Mouse (Mus musculus) testis, adult 2 months (tissue): Measurements from ENCODE around the gene Clic3. TPM values are rescaled to one million over a fixed set of nuclear protein-coding genes. Genes with fewer than 3 reads are reported as not detected.
A peak's percentile ranks its signal among the peaks of the same experiment; 100 is the strongest.

Source experiments
- H3K27ac ChIP-seq: fragments of 200-500 bp; 2 replicates; pipeline ENCODE4 v1.5.1; 2012; ENCODE audit warnings: low read depth, low read length; ENCODE audit not compliant: control insufficient read depth, insufficient read depth
- H3K27me3 ChIP-seq: fragments of 200-500 bp; 2 replicates; pipeline ENCODE4 v1.6.1; 2012; ENCODE audit warnings: mild to moderate bottlenecking, low read length, moderate library complexity; ENCODE audit not compliant: control insufficient read depth, insufficient read depth
- H3K36me3 ChIP-seq: fragments of 200-500 bp; 2 replicates; pipeline ENCODE4 v1.6.1; 2012; ENCODE audit warnings: mild to moderate bottlenecking, low read length; ENCODE audit not compliant: control insufficient read depth, insufficient read depth
- H3K4me1 ChIP-seq: fragments of 200-500 bp; 2 replicates; pipeline ENCODE4 v1.6.1; 2012; ENCODE audit warnings: low read length; ENCODE audit not compliant: control insufficient read depth, insufficient read depth
- H3K4me3 ChIP-seq: fragments of 200-500 bp; 2 replicates; pipeline ENCODE4 v1.5.1; 2012; ENCODE audit warnings: low read depth, mild to moderate bottlenecking, low read length, moderate library complexity, mixed read lengths; ENCODE audit not compliant: control insufficient read depth
- CTCF ChIP-seq: fragments of 200-500 bp; IDR thresholded peaks from 2 replicates; pipeline ENCODE4 v1.5.1; 2012; ENCODE audit warnings: low read depth, mild to moderate bottlenecking, inconsistent platforms, low read length, moderate library complexity; ENCODE audit not compliant: control insufficient read depth, insufficient read depth, insufficient replicate concordance
- POLR2A ChIP-seq: fragments of 200-500 bp; IDR thresholded peaks from 2 replicates; pipeline ENCODE4 v1.6.1; 2012; ENCODE audit warnings: low read depth, mild to moderate bottlenecking, inconsistent platforms, low read length, moderate library complexity; ENCODE audit not compliant: control insufficient read depth
- polyA plus RNA-seq: library from polyadenylated mRNA; depleted of rRNA; stranded (reverse); fragments of >200 nt; gene quantifications from 2 replicates; pipeline ENCODE4 v1.2.3, GENCODE M21; 2012

Gene Clic3
- polyA plus RNA-seq, 1 experiment: 0.78 TPM

DNA sequence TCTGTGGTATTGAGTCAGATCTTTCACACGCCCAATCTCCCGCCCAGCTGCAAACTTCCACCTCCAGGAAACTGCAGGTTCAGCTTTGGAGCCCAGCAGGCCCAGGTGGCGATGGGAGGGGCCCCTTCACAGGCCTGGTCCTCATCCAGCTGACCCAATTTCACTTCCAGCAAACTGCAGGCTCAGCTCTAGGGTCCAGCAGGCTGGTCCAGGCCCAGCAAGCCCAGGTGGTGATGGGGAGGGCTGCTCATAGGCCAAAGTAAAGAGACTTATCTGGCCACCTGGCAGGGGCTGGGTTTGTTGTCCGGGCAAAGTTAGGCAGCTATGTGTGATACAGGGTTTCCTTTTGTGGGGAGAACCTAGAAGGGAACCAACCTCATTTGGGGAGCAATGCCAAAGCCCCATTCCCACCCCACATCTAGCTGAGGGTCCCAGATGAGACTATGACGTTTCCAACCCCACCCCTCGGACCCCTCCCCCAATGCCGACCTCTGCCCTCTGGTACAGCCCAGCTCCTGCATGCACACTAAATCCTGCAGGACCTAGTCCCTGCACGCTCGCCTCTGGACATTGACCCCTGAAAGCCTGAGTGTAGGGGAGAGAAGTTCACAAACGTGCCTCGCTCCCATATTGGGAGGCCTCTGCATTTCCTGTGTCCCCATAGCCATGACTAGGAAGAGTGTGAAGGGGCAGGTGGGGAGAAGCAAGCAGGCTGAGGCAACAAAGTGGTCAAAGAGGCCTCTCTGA is 28.4 kb downstream of the Clic3 start:
- Histone ChIP-seq H3K4me1 (no peaks in the 10 kb centered on the region), H3K36me3 (no peaks in the 10 kb centered on the region), H3K4me3 (no peak overlapping the region), H3K27ac (no peak overlapping the region), H3K27me3 (no peaks in the 10 kb centered on the region)
- TF ChIP-seq POLR2A (no peak), CTCF (no peak)

- no peaks in the 10 kb centered on the region for H3K4me1 ChIP-seq
- H3K4me3 ChIP-seq: no peak overlapping the region
- no peaks in the 10 kb centered on the region for H3K27me3 ChIP-seq
- TF ChIP-seq POLR2A (no peak), CTCF (no peak)
- H3K36me3 ChIP-seq: no peaks in the 10 kb centered on the region
- no peak overlapping the region for H3K27ac ChIP-seq
Measured at GRCm38 (mm10) chr2:25487965-25488670, 31.5 kb downstream of the Clic3 start.

GRCm38 (mm10) chr2:25488671-25489068 is 32.0 kb downstream of the Clic3 start:
- Histone ChIP-seq H3K36me3 (no peaks in the 10 kb centered on the region), H3K27me3 (no peaks in the 10 kb centered on the region), H3K4me3 (no peak overlapping the region), H3K27ac (no peak overlapping the region), H3K4me1 (no peaks in the 10 kb centered on the region)
- TF ChIP-seq CTCF (no peak), POLR2A (no peak)

GRCm38 (mm10) chr2:25492988-25493387 is 36.4 kb downstream of the Clic3 start:
- H3K4me3 ChIP-seq: no peak overlapping the region
- no peaks in the 10 kb centered on the region for H3K36me3 ChIP-seq
- H3K27ac ChIP-seq: no peak overlapping the region
- H3K27me3 ChIP-seq: no peaks in the 10 kb centered on the region
- H3K4me1 ChIP-seq: no peaks in the 10 kb centered on the region
- TF ChIP-seq CTCF (no peak), POLR2A (no peak)

DNA sequence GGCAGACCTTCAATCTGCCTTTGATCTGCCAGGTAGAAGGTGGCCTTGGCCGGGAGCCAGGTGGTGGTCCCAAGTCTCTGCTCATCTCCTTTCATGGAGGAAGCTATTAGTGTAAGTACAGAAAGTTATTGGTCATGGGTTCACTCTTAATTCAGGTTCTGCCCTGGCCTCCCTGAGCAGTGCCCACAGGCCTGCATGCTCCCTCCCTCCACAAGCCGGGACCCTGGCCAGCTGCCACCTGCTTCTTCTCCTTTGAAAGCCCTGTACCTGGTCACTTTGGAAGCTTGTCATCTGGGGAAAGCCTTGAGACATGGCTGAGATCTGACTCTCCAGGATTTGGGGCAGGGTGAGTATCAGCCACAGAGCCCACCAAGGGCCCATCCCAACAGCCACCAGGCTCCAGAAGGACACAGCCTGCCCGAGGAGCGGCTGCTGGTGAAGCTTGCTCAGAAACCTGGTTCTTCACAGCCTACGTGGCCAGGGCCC is 36.9 kb downstream of the Clic3 start, which contains the start of gene Lcn12:
Gene Lcn12 (minus strand): TSS at position 436 of the 486 bp plus-strand sequence.
- no peak for TF ChIP-seq CTCF
- TF ChIP-seq POLR2A: no peak
- Histone ChIP-seq H3K27me3 (no peaks in the 10 kb centered on the region), H3K36me3 (no peaks in the 10 kb centered on the region), H3K27ac (no peak within 1 kb of the TSS), H3K4me1 (no peaks in the 10 kb centered on the region), H3K4me3 (no peak within 1 kb of the TSS)

GRCm38 (mm10) chr2:25496462-25496861 is 39.8 kb downstream of the Clic3 start:
- TF ChIP-seq POLR2A: no peak
- peak; percentile 8; the same call in 1 of the 2 replicates for TF ChIP-seq CTCF
- H3K27me3 ChIP-seq: no peaks in the 10 kb centered on the region
- H3K36me3 ChIP-seq: no peaks in the 10 kb centered on the region
- H3K4me3 ChIP-seq: no peak overlapping the region
- H3K27ac ChIP-seq: no peak overlapping the region
- H3K4me1 ChIP-seq: peaks cover 10% of the 10 kb centered on the region

DNA sequence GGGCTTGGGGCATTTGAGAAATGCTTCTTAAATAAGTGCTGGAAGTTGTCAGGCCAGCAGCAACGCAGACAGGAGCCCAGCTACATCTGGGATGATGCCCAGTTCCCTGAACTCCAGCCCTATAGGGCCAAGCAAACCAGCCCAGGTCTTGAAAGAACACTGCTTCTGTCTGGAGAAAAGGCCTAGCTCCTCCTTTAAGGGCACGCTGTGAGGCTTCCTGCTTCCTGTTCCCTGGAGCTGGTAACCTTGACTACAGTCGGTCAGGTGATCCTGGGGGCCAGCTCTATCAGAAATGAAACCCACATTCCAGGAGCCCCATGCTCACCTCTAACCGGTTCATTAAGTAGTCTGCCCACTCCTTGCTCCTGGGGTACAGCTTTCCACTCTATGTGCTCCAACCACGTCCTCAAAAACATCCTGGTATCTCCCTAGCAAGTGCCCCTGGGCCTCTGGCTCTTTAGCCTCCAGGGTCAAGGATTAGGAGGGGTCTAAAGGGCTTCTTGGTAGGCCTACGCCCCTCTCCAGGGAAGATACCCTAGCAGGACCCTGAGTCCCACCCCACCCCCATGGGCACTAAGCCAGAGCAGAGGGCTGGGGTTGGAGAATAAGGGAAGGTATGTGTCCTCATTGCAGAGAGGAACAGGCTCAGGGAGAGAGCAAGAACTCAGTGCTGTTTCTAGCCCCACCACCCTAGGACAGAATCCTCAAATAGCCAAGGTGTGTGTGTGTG is 41.4 kb downstream of the Clic3 start:
- Histone ChIP-seq H3K4me1 (peaks cover 18% of the 10 kb centered on the region), H3K27me3 (no peaks in the 10 kb centered on the region), H3K4me3 (no peak overlapping the region), H3K27ac (no peak overlapping the region), H3K36me3 (no peaks in the 10 kb centered on the region; the same call in 1 of the 2 replicates)
- TF ChIP-seq POLR2A: no peak
- no peak for TF ChIP-seq CTCF
